Mouse (Mus musculus) thymus, adult 2 months (tissue): ENCODE data around the gene Epb41.

Source experiments
- CTCF ChIP-seq: fragments of 200-500 bp; IDR thresholded peaks from 2 replicates; pipeline ENCODE4 v1.5.1; 2012; ENCODE audit warnings: mild to moderate bottlenecking, control low read depth, low read length, moderate library complexity, borderline replicate concordance; ENCODE audit not compliant: control insufficient read depth, poor library complexity, insufficient read depth; ENCODE audit errors: extremely low read depth
- POLR2A ChIP-seq: fragments of 200-500 bp; IDR thresholded peaks from 2 replicates; pipeline ENCODE4 v1.6.1; 2012; ENCODE audit warnings: mild to moderate bottlenecking, low read length, control low read depth, moderate library complexity; ENCODE audit not compliant: control insufficient read depth, poor library complexity, insufficient read depth; ENCODE audit errors: extremely low read depth

- TF ChIP-seq POLR2A (no peak), CTCF (no peak)
These were observed 161.6 kb downstream of the Epb41 start for GRCm38 (mm10) chr4:131913526-131913925.
